Mouse (Mus musculus) cerebellum, postnatal 25 days (tissue): ENCODE measurements around the gene Olfr183.
"Not testable (repeated sequence)": the region's sequence is repeated elsewhere in the genome, so short reads cannot be mapped to it uniquely, and the experiment has no call there.

ENCODE experiments used
- DNase-seq, 2 experiments: peaks; one replicate each; pipeline ENCODE4 v3.0.0; 2021; ENCODE audit warnings: mixed read lengths in 2 of 2

Gene Olfr183

DNA sequence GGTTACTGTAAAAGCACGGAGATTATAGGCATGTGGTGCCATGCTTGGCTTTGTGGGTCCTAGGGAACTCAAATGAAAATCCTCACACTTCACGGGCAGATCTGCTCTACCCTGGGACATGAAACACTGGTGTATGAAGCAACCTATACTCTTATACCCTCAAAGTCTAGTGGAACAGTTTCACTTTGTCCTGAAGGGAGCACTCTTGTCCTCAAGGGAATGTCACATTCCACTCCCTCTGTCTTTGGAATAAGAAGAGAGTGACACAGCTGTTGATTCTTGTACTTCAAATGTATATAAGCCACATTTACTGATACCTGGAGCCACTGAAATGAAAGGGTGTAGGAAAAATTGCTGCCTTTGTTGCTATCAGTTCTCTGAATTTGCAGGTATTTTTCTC, at the start of gene Olfr183:
Gene Olfr183, plus strand, starts transcription at position 301 of the 400 bp plus-strand sequence.
- no peak for DNase-seq

DNA sequence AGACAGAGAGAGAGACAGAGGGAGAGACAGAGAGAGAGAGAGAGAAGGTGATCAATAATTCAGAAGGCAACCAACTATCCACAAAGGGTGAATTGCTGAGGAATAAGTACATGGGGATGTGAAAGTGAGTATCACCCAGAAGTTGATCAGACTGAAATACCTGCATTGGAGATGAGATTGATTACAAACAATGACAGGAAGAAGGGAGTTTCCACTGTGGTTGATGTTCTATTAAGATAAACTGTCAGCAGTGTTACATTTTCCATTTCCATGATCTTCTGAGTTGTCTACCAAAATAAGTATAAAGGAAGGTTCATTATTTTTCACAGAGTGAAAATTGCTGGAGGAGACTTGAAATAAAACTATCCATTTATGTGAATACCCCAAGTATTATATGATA, 12.0 kb downstream of the Olfr183 start:
- no peak for DNase-seq

DNA sequence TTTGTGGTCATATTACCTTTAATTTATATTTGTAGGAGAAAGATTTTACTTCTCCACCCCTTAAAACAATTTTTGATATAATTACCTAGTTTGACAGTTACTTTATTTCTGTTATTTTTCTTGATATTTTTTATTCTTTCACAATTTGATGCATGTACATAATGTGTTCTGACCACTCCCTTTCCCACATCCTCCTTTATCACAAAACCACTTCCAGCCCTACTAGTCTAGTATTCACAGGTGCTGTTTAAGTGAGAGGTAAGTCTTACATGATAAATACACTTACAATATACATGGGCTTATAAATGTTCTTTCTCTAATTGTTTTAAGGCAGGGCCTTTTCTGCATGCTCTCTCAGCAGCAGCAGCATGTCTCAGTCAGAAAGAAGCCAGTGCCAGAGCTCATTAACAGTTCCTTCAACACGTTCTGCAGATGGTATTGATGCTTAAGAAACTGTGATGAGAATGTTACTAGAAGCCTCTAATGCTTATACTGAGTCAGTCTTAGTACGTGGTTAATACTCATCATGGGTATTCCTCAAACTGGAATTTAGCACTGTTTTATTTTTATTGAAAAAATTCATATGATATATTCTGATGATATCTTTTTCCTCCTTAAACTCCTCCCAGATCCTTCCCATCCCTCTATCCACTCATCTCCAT, 18.3 kb downstream of the Olfr183 start:
- no peak for DNase-seq

DNA sequence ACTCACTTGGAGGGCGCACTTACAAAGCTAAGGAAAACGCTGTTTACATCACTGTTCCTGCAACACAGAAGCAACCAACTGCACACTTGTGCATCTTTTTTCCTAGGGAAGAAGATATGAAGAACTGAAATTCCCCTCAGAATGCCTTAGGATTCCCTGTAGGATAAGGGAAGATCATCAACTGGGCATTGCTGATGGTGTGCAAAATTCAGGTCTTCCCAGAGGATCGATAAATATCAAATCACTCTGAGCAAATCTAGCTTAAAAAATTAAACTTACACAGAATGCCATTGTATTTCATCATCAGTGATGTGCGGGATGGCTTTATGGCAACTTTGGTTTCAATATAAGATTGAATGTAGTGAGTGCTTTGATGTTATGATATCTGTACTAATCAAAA, 35.0 kb downstream of the Olfr183 start, which contains the start of gene Olfr186:
Gene Olfr186, minus strand, starts transcription at position 101 of the 400 bp plus-strand sequence.
- no peak for DNase-seq

DNA sequence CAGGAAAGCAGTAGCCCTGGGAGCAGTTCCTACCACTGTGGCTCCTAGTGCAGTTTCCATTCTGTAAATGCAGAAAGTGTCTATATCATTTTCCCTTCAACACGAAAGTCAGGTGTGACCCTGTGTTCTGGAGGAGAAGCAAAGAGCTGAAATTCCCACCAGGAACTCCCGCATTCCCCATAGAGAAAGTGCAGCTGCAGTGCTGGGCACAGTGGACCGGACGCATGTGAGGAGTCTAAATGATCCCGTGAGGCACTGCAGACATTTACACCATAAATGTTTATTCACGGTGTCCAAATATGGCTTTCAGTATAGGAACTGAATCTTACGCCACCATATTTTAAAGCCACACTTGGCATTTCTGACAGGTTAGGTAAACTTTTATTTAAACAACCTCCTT, 44.6 kb downstream of the Olfr183 start, which contains the start of gene Olfr187:
Gene Olfr187, minus strand, starts transcription at position 58 of the 400 bp plus-strand sequence.
- DNase-seq, result no peak

DNA sequence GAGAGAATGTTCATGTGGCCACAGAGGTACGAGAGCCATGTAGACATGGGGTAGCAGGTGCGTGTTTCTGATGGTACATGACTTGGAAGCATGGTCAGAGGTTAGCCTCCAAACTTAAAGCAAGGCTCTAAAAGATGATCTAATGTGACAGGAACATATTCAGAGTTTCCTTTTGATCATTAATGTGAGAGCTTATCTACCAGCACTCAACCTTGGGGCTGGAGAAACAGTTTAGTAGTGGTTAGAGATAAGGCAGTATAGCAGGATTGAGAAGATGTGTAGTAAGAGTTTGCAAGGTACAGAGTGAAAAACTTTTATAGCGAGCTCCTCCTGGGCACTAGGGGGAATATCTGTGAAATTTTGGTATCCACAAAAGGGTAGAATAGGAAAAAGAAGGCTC, 50.7 kb downstream of the Olfr183 start:
- DNase-seq, result no peak

DNA sequence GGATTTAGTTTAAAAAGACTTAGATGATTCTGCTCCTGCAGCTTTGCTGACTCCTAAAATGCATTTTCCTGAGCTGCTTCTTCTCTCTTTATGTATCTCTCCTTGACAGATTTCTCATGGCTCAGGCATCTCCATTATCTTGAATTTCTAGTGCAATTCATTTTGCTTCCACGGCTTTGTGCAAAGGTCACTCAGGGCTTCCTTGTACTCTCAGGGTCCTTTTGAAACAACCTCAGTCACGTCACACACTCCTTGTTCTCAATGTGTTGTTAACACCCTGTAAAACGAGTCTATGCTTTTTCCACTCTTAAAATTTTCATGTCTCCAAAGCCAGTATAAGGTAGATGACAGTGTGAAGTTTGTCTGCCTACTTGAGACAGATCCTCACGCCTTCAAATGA, 52.4 kb downstream of the Olfr183 start:
- no peak for DNase-seq

DNA sequence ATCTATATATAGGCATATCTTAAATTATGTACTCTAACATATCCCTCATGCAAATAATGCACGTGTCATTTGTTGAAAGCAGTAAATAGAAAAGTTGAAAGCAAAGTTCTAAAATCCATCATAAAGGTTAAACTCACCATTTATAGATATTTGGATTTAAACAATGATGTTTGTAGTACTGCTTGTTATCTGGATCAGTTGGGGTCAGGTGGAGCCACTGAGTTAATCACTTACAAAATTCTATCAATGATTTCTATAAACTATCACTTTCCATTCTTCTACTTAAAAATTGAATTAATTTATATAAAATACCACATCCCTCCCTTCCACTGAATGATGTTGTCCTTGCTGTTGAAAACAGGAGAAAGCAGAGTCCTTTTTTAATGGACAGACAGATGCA, 53.7 kb downstream of the Olfr183 start:
- no peak for DNase-seq

DNA sequence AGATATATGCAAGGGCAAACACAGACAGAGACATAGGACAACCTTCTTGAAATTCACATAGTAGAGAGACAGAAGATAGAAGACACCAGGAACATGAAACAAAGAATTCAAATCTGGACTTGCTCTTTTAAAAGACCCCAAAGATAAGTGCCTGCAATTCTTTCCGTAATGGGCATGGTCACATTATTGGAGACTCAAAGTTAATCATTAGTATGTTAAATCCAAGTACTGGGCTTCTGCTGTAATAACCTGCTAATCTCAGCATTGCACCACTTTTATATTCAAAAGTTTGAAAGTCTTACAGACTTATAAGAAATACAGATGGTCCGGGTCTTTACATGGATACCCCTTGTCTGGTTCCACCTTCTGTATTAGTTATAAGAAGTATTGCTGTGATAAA, 54.1 kb downstream of the Olfr183 start:
- not testable (repeated sequence) for DNase-seq
